Mouse (Mus musculus): ENCODE measurements around the gene Cdh4.

The Cdh4 gene

DNA sequence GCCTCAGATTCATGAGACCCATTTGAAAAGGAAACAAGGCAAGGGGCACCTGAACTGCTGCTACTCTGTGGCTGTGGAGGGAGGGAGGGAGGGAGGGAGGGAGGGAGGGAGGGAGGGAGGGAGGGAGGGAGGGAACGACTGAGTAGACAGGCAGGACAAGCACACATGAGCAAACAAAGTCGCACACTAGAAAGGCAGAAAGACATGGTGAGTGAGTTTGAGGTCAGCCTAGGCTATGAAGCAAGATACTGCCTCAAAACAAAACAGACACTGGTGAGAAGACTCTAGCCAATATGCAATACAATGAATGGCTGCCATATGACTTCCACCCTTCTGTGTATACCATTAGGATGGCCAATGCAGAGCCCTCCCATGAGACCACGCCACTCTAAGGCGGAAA is 502.8 kb downstream of the Cdh4 start:
- no peak for DNase-seq (ENCODE audit: low spot score in 2 of 2)

GRCm38 (mm10) chr2:179946496-179946895 is 504.3 kb downstream of the Cdh4 start:
- no peak for DNase-seq (ENCODE audit: low spot score in 2 of 2)

- no peak for DNase-seq (ENCODE audit: low spot score in 2 of 2)
These were observed 505.4 kb downstream of the Cdh4 start for GRCm38 (mm10) chr2:179947607-179948006.

DNA sequence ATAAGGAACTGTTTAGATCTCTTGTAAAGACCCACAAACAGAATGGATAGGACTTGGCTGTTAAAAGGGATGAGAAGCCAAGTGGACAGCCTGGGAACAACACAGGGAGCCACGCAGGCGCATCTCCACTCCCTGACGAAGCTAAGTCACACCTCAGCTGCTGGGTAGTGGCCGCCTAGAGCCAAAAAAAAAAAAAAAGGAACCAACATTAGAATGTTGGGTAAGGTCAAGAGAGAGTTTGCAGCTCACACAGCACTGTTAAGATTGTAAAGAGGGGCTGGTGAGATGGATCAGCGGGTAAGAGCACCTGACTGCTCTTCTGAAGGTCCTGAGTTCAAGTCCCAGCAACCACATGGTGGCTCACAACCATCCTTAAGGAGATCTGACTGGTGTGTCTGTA is 506.6 kb downstream of the Cdh4 start:
- DNase-seq (ENCODE audit: low spot score in 2 of 2), result no peak

Data from spleen, postnatal 36 days (tissue).